Mouse (Mus musculus) embryonic fibroblast, embryonic 13.5 days (primary cell): ENCODE results near the gene Prkacb.

ENCODE experiments used
- CTCF ChIP-seq: IDR thresholded peaks from 2 replicates; pipeline ENCODE4 v1.5.1; 2011; ENCODE audit warnings: mild to moderate bottlenecking, control low read depth, low read length, moderate library complexity, borderline replicate concordance; ENCODE audit not compliant: insufficient read depth
- POLR2A ChIP-seq: IDR thresholded peaks from 2 replicates; pipeline ENCODE4 v1.6.1; 2011; ENCODE audit warnings: low read depth, mild to moderate bottlenecking, control low read depth, low read length, moderate library complexity

GRCm38 (mm10) chr3:146848112-146848511 is 35.3 kb upstream of the Prkacb start:
- no peak for TF ChIP-seq CTCF
- TF ChIP-seq POLR2A, result no peak
